Mouse (Mus musculus): ENCODE data around the gene Tert.
A peak's percentile ranks its signal among the peaks of the same experiment; 100 is the strongest.

DNA sequence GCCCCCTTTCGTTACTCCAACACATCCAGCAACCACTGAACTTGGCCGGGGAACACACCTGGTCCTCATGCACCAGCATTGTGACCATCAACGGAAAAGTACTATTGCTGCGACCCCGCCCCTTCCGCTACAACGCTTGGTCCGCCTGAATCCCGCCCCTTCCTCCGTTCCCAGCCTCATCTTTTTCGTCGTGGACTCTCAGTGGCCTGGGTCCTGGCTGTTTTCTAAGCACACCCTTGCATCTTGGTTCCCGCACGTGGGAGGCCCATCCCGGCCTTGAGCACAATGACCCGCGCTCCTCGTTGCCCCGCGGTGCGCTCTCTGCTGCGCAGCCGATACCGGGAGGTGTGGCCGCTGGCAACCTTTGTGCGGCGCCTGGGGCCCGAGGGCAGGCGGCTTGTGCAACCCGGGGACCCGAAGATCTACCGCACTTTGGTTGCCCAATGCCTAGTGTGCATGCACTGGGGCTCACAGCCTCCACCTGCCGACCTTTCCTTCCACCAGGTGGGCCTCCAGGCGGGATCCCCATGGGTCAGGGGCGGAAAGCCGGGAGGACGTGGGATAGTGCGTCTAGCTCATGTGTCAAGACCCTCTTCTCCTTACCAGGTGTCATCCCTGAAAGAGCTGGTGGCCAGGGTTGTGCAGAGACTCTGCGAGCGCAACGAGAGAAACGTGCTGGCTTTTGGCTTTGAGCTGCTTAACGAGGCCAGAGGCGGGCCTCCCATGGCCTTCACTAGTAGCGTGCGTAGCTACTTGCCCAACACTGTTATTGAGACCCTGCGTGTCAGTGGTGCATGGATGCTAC, at the start of gene Tert:
- TF ChIP-seq CTCF (IDR thresholded peaks at IDR 0.05; ENCODE audit: borderline replicate concordance, insufficient read depth, low read depth, low read length) (peak; percentile 32; the same call in 1 of the 2 replicates), POLR2A (IDR thresholded peaks at IDR 0.05; ENCODE audit: borderline replicate concordance, insufficient read depth, low read length) (no peak)
